In the genomic region with DNA sequence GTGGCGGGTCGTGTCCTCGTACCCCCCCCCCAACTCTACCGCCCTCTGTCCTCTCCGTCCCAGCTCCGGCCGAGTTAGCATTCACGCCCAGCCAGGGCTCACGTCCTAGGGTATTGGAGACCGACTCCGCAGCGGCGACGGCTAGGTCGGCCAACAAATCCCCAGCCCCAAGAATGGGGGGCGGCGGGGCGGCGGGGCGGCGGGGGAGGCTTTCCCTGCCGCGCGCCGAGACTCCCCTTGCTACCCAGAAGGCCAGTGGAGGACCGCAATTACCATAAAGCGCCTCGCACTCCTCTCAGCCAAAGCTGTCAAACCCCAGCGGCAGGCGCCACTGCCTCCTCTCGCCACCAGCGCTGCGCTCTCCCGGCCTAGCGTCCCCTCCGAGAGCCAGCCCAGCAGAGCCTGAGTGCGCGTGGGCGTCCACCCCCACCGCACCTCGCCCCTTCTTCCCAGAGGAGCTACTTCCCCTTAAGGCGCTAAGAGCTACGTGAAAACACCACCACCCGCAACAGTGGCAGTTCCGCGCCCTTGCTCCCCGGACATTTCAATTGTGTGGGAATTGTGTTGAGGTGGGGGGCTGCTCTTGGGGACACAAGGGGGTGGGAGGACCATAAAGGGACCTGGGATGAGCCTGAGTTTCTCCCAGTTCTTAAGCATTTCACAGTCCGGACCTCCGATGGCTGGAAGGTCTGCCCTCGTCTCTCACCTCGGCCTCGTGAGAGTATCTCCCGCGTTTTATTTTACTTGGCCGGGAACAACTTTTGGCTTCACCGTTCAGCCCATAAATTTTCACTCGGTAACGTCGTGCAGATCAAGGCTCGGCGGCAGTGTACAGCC, we compare ENCODE assay signal across 8 mouse cellular contexts.
A peak's percentile ranks its signal among the peaks of the same experiment; 100 is the strongest.
DNase-seq lines count a peak whose midpoint lies in the region; ATAC-seq and TF ChIP-seq lines count a peak whose summit lies in the region.

No protein-coding gene starts in this region.

- peaks cover 42% of the 10 kb centered on the region for H3K4me1 ChIP-seq in heart, embryonic 12.5 days (replicated peaks)
- 0 out of 2 replicates have a peak, but pooled peaks cover 3% of the 10 kb centered on the region for H3K4me1 ChIP-seq in kidney, postnatal 0 days (replicated peaks; ENCODE audit: insufficient read depth, low read length)
- H3K4me1 ChIP-seq in small intestine, adult 2 months (ENCODE audit: control insufficient read depth, insufficient read depth, insufficient read length, low read length) = peaks cover 2% of the 10 kb centered on the region; the same call in 1 of the 2 replicates

- H3K9me3 ChIP-seq in heart, embryonic 12.5 days (replicated peaks) = no peaks in the 10 kb centered on the region
- H3K9me3 ChIP-seq in kidney, postnatal 0 days (replicated peaks; ENCODE audit: low read length) = no peaks in the 10 kb centered on the region

- peak overlapping the region; percentile 90 for H3K4me2 ChIP-seq in heart, embryonic 12.5 days
- H3K4me2 ChIP-seq in kidney, postnatal 0 days (ENCODE audit: low read length) = peak overlapping the region; percentile 76

- no peaks in the 10 kb centered on the region for H3K36me3 ChIP-seq in heart, embryonic 12.5 days
- H3K36me3 ChIP-seq in kidney, postnatal 0 days (ENCODE audit: insufficient read depth, low read length) = no peaks in the 10 kb centered on the region
- no peaks in the 10 kb centered on the region for H3K36me3 ChIP-seq in small intestine, adult 2 months (ENCODE audit: control insufficient read depth, insufficient read depth, low read length)

- DNase-seq in lung, adult 18-20 months = peak; percentile 22 to 52
- DNase-seq in lung, postnatal 25 days (ENCODE audit: low spot score) = no peak
- peak; percentile 58 to 62 for DNase-seq in cerebellum, postnatal 10 days
- DNase-seq in kidney, postnatal 0 days (ENCODE audit: low spot score) = peak; percentile 74
- DNase-seq in ovary, postnatal 14 days (ENCODE audit: low spot score) = no peak

- peak overlapping the region; percentile 93 for H3K9ac ChIP-seq in heart, embryonic 12.5 days
- peak overlapping the region; percentile 78 for H3K9ac ChIP-seq in kidney, postnatal 0 days (ENCODE audit: low read depth, low read length)

- peaks cover 88% of the 10 kb centered on the region for H3K27me3 ChIP-seq in heart, embryonic 12.5 days (replicated peaks)
- 0 out of 2 replicates have a peak, but pooled peaks cover 4% of the 10 kb centered on the region for H3K27me3 ChIP-seq in kidney, postnatal 0 days (ENCODE audit: insufficient read depth, low read length)
- H3K27me3 ChIP-seq in small intestine, adult 2 months (ENCODE audit: control insufficient read depth, insufficient read depth, low read length) = no peaks in the 10 kb centered on the region

- H3K4me3 ChIP-seq in heart, embryonic 12.5 days = peak overlapping the region; percentile 82
- H3K4me3 ChIP-seq in kidney, postnatal 0 days (replicated peaks; ENCODE audit: low read depth, low read length) = peak overlapping the region; percentile 64
- H3K4me3 ChIP-seq in small intestine, adult 2 months (ENCODE audit: low read depth, low read length) = peak overlapping the region; percentile 84

- no peak for TF ChIP-seq CTCF in kidney, postnatal 0 days (IDR thresholded peaks at IDR 0.05; ENCODE audit: low read depth)
- TF ChIP-seq CTCF in small intestine, adult 2 months (IDR thresholded peaks at IDR 0.05; ENCODE audit: extremely low read depth, insufficient read length, insufficient replicate concordance, low read depth, low read length) = no peak

- no peak for TF ChIP-seq POLR2A in small intestine, adult 2 months (IDR thresholded peaks at IDR 0.05; ENCODE audit: low read depth, low read length)

- WGBS in heart, embryonic 12.5 days = 3% methylated on average over 58 of the region's 61 CpGs
- WGBS in kidney, postnatal 0 days = 4% methylated on average over 57 of the region's 61 CpGs
- WGBS in small intestine, adult 2 months = 11% methylated on average over 46 of the region's 61 CpGs

- peak overlapping the region; percentile 93 for H3K27ac ChIP-seq in heart, embryonic 12.5 days (ENCODE audit: poor library complexity, severe bottlenecking)
- peak overlapping the region; percentile 94 for H3K27ac ChIP-seq in kidney, postnatal 0 days
- H3K27ac ChIP-seq in small intestine, adult 2 months (ENCODE audit: insufficient read depth, low read depth, low read length) = peak overlapping the region; percentile 46; the same call in 1 of the 2 replicates

- 0 out of 2 replicates have a peak, but pooled peaks have one; percentile 17 for ATAC-seq in heart, embryonic 12.5 days (ENCODE audit: insufficient number of reproducible peaks, low FRiP score)
- ATAC-seq in kidney, postnatal 0 days (replicated peaks; ENCODE audit: low FRiP score, low read depth) = peak; percentile 19; the same call in 1 of the 2 replicates
- peak; percentile 50 for ATAC-seq in megakaryocyte, adult 5-6 weeks (ENCODE audit: poor library complexity, severe bottlenecking)

Comparison
In these comparisons a context has a peak if more than half of its experiments do, and no peak if none do; other contexts are left out.
1. DNase-seq: peak in lung, adult 18-20 months (2 of 2), cerebellum, postnatal 10 days (2 of 2) and kidney, postnatal 0 days (single experiment); none in lung, postnatal 25 days (single experiment) and ovary, postnatal 14 days (single experiment).
2. Peak in every context shown above with its lines, with median percentiles within 50 percentile points of each other: ATAC-seq, H3K27ac ChIP-seq and H3K4me3 ChIP-seq.